Mouse (Mus musculus): ENCODE results near the gene Kifc3.
"Not testable (repeated sequence)": the region's sequence is repeated elsewhere in the genome, so short reads cannot be mapped to it uniquely, and the experiment has no call there.

Kifc3 gene

DNA sequence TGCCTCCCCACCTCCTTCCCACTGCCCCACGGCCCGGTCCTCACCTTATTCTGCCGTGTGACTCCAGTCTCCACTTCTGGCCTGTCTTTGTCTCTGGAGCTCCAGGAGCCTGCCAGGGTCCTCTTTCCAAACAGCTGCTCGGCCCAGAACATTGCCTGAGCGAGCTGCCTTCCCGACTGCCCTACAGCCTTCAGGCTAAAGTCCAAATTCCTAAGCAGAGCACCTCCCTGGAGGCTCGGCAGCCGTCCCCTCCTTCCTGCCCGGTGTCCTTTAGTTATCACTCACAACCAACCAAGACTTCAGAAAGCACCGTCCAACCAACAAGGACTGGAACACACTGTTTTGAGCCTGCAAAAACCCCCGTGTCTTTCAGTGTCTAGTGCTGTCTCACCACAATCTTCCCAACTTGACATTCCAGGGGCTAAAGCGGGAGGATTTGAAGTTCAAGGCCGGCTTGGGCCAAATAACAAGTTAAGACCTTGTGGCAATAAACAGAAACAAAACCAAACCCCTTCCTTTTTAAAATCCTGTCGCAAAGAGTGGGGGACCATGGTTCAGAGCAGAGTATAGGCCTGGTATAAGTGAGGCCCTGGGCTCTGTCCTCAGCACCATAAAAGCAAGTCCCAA, at the start of gene Kifc3:
Gene Kifc3 (minus strand): TSS at position 164 of the 627 bp plus-strand sequence.
- DNase-seq (ENCODE audit: low read depth in 2 of 2, low spot score in 2 of 2), result no peak

- DNase-seq (ENCODE audit: low read depth in 2 of 2, low spot score in 2 of 2), result no peak
Observed at GRCm38 (mm10) chr8:95252056-95252455, 49.4 kb upstream of the Kifc3 start.

DNA sequence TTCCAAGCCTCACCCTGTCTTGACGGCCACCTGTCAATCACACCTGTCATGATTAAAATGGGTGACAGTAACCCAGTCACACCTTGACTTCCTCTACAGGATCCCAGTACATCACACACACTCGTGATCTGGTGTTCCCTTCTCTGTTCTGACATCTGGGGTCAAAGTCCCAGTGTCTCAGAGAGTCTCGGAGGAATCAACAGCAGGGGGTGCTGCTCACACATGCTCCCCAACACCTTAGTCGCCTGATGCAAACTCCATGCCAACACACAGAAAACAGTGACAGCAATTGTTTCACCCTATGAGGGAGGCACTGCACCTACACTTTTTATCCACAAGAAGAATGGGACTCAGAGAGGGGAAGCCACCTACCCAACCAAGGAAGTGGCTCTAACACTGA, 47.2 kb upstream of the Kifc3 start:
- peak; percentile 41 to 54 for DNase-seq (ENCODE audit: low read depth in 2 of 2, low spot score in 2 of 2)

DNA sequence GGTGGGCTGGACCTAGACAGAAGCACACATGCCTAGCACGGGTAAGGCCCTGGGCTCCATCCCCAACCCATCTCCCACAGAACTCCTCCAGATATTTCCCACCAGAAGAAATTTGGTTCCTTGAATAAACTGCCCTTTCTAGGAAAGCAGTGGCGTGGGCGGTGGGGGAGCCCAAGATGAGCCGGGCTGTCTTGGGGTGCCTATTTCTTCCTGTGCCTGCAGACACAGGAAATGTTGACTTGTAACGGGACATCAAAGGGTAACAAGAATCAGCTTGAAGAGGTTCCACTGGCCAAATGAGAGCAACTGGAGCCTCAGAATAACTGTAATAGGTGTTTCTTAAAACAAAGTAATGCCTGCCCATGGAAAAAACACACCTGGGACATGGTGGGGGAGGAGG, 44.7 kb upstream of the Kifc3 start:
- peak; percentile 28 to 56 for DNase-seq (ENCODE audit: low read depth in 2 of 2, low spot score in 2 of 2)

GRCm38 (mm10) chr8:95245180-95245579, 42.6 kb upstream of the Kifc3 start:
- DNase-seq (ENCODE audit: low read depth in 2 of 2, low spot score in 2 of 2), result peak; percentile 71 to 84

- DNase-seq (ENCODE audit: low read depth in 2 of 2, low spot score in 2 of 2), result no peak
Observed at GRCm38 (mm10) chr8:95243853-95244252, 41.2 kb upstream of the Kifc3 start.

- no peak for DNase-seq (ENCODE audit: low read depth in 2 of 2, low spot score in 2 of 2)
Observed at GRCm38 (mm10) chr8:95242826-95243571, 40.4 kb upstream of the Kifc3 start.

DNA sequence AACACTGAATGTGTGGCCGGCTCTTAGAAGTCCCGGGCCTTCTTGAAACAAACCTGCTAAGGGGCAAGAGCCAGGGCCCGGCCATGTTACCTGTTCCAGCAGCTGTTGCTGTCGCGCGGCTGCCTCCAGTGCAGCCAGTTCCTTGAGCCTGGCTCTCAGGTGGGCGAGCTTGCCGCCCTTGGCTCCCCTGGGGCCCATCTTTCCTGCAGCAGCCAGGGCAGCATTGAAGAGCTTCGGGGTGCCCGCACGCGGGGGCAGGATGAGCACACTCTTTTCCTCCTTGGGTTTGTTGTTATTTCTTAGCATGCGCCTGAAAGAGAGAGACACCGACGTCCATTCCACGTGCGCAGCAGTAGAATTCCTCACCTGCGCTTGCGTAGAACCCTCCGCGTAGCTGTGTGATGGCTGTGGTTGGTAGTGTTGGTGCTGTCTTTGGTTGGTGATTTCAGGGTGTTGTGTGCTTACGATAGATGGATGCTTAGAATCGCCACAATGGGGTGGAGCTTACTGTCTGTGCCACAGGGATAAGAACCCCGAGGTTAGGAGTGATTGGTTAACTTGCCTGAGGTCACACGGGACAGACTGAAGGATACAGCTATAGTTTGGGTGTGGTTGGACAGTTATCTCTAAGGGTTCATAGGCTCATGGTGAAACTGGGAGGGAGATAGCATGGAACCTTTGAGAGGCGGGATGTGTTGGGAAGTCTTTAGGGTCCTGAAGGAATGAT, 39.6 kb upstream of the Kifc3 start:
- no peak for DNase-seq (ENCODE audit: low read depth in 2 of 2, low spot score in 2 of 2)

DNA sequence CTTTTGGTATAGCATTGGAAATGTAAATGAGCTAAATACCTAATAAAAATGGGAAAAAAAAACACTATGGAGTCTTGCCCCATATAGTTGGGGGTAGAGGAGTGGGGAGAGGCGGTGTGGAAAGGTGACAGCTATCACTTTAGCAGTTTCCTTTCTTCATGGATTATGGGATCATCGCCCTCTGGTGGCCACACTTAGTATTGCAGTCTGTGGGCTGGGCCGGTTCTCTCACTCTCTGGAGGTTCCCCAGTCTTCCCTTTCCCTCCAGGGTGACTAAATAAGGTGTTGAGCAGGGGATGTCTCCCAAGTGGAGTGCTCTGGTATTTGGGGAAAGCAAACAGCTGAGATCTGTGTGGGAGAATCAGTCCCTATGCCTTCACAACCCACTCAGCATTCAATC, 33.1 kb upstream of the Kifc3 start:
- peak; percentile 75 to 81 for DNase-seq (ENCODE audit: low read depth in 2 of 2, low spot score in 2 of 2)

DNA sequence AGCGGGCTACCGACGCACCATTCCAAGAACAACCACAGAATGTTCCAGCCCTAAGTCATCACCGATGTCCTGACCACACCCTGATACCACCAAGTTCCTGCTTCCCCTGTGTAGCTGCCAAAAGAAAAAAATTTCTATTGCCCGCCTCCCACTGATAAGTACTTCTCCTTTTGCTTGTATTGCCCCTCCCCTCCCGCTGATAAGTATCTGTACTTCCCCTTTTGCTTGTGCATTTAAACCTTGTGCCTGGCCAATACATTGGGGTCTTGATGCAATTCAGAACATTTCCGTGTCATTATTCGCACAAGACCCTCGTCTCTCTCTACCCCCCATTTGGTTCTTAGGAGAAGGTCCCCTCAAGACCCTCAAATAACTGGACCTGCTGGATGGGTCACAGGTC, 27.5 kb upstream of the Kifc3 start:
- DNase-seq (ENCODE audit: low read depth in 2 of 2, low spot score in 2 of 2), result not testable (repeated sequence)

DNA sequence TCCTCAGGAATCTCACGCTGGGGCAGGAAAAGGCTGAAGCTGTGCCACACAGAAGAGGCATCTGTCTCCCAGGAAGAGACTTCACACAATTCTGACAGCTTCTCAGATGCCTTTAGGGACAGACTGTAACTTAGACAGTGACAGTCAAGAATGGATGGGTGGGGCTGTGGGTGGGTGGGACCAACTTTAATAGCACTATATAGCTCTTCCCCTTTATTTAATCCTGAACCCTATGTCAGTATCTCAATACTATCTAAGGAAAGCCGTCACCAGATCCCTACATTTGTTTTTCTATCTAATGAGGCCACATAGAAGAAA, 24.5 kb upstream of the Kifc3 start:
- no peak for DNase-seq (ENCODE audit: low read depth in 2 of 2, low spot score in 2 of 2)

GRCm38 (mm10) chr8:95226251-95227150, 23.9 kb upstream of the Kifc3 start:
- DNase-seq (ENCODE audit: low read depth in 2 of 2, low spot score in 2 of 2), result no peak

- no peak for DNase-seq (ENCODE audit: low read depth in 2 of 2, low spot score in 2 of 2)
Observed at GRCm38 (mm10) chr8:95223969-95224368, 21.4 kb upstream of the Kifc3 start.

GRCm38 (mm10) chr8:95221045-95221444, 18.4 kb upstream of the Kifc3 start:
- no peak for DNase-seq (ENCODE audit: low read depth in 2 of 2, low spot score in 2 of 2)

DNA sequence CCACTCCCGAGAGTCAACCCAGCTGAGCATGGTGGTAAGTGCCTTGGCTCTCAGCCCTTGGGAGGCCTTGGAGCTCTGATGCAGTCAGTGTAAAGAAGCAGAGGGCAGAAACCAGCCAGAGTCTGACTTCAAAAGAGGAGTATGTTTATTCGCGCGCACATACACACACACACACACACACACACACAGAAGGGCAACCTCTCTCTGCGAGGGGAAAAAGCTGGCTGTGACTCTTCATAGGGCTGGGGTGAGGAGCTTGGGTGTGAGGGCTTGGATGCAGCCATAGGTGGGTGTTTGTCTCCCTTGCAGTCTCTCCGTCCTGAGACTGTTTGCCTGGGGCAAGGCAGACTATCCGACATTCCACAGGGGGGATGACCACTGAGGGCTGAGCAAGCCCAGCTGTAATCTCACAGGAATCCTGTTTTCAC, 18.0 kb upstream of the Kifc3 start:
- DNase-seq (ENCODE audit: low read depth in 2 of 2, low spot score in 2 of 2), result no peak

- DNase-seq (ENCODE audit: low read depth in 2 of 2, low spot score in 2 of 2), result no peak
Observed at GRCm38 (mm10) chr8:95219623-95220022, 17.0 kb upstream of the Kifc3 start.

DNA sequence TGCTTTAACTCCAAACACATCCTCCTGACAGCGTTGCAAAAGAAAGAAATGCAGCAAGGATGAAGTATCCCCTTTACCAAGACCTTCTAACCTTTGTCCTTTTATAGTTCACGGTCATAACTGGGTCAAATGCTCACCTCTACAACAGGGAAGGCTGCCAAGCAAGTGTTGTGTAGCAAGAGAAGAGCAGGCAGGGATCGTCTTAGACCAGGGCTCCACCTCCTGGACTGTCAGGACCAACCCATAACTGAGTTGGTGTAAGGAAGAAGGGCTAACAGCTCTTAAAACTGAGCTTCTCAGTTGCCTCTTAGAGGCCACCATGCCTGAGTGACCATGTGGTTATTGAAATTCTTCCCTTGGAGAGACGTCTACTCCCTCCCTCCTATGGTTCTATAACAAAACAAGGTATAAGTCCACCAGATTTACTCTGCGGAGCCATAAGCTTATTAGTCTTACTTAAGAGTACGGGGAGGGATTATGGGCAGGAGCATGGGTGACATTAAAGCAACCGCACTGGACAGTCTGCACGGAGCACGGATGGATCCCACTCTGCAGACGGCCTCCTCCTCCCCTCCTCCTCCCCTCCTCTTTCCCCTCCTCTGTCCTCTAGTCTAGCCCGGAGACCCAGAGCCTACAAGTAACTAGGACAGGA, 13.2 kb upstream of the Kifc3 start:
- no peak for DNase-seq (ENCODE audit: low read depth in 2 of 2, low spot score in 2 of 2)

DNA sequence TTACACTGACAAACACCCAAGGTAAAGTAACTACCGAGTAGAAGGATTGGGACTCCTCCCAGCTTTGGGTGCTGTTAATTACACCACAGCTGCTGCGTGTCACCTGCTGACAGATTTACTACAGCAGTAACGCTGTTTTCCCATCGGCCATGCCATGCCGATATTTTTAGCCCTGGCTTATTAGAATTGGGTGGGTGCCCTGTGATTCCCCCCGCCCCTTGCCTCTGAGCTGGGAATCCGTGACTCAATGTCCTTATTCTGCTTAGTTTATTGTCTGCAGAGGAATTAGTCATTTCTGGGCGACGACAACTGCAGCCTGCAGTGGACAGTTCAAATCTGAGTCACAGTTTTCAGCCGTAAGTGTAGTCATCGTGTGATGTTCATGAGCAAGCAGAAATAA, 7.3 kb upstream of the Kifc3 start:
- no peak for DNase-seq (ENCODE audit: low read depth in 2 of 2, low spot score in 2 of 2)

GRCm38 (mm10) chr8:95205946-95206345, 3.3 kb upstream of the Kifc3 start:
- DNase-seq (ENCODE audit: low read depth in 2 of 2, low spot score in 2 of 2), result no peak

DNA sequence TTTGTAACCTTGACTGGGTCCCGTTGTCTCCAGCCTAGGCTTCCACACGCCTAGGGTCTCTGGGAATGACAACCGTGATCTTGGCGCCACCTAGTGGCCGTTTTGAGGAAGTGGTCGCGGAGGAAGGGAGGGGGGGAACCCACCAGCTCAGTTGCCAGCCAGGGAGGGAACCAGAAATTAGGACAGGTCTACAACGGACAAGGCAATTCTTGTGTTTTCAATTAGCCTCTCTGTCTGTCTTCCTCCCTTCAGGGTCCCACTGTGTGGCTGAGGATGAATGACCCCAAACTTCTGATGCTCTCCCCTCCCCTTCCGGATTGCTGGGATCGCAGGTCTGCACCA, 1.4 kb upstream of the Kifc3 start:
- peak; percentile 50 to 65 for DNase-seq (ENCODE audit: low read depth in 2 of 2, low spot score in 2 of 2)

Data from CD8-positive naive resting alpha-beta T cell, adult 2 months (primary cell).